In the genomic region with DNA sequence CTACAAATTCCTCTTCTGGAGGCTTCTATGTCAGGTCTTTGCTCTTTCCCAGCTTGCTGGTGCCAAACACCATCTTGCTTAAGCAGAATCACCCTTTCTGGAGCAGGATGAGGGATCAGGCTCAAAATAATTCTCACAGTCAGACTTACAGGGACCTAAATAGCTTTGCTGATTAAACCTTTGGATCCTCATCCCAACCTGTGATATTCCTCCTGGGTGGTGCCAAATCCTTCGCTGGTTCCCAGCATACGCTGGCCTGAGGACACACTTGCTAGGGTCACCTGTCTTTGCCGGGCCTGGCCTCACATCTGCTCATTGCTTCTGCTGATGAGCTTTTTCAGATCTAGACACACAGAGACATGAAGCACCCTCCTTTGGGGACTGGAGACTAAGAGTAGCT, we compare ENCODE assay signal across 15 mouse cellular contexts.
A peak's percentile ranks its signal among the peaks of the same experiment; 100 is the strongest.
DNase-seq lines count a peak whose midpoint lies in the region; ATAC-seq and TF ChIP-seq lines count a peak whose summit lies in the region.
"Had no signal": no experiment of that assay in that cellular context is flagged by ENCODE, and none has a peak within 500 bp of the region (broad histone marks: within the 10 kb centered on the region; RNA-seq: fewer than 3 reads in every experiment).

No protein-coding gene starts in this region.

- H3K4me1 ChIP-seq in heart, embryonic 10.5 days, result peaks cover 70% of the 10 kb centered on the region
- peaks cover 82% of the 10 kb centered on the region for H3K4me1 ChIP-seq in hindbrain, embryonic 13.5 days (replicated peaks)
- H3K4me1 ChIP-seq in liver, postnatal 0 days (ENCODE audit: insufficient read depth), result no peaks in the 10 kb centered on the region
- peaks cover 43% of the 10 kb centered on the region for H3K4me1 ChIP-seq in limb, embryonic 10.5 days

- H3K9ac ChIP-seq in hindbrain, embryonic 13.5 days, result no peak overlapping the region
- no peak overlapping the region for H3K9ac ChIP-seq in liver, postnatal 0 days (replicated peaks)
- H3K9ac ChIP-seq: liver, embryonic 12.5 days; neural tube, embryonic 12.5 days had no signal

- no peak for TF ChIP-seq CTCF in liver, postnatal 0 days (IDR thresholded peaks at IDR 0.05; ENCODE audit: low read depth)

- H3K36me3 ChIP-seq in heart, embryonic 10.5 days, result peaks cover under 1% of the 10 kb centered on the region; the same call in 1 of the 2 replicates
- no peaks in the 10 kb centered on the region for H3K36me3 ChIP-seq in hindbrain, embryonic 13.5 days
- H3K36me3 ChIP-seq in liver, postnatal 0 days (replicated peaks; ENCODE audit: insufficient read depth, low read length), result no peaks in the 10 kb centered on the region
- peaks cover 10% of the 10 kb centered on the region; the same call in 1 of the 2 replicates for H3K36me3 ChIP-seq in limb, embryonic 10.5 days
- H3K36me3 ChIP-seq: neural tube, embryonic 12.5 days had no signal

- no peak overlapping the region for H3K4me2 ChIP-seq in hindbrain, embryonic 13.5 days
- no peak overlapping the region for H3K4me2 ChIP-seq in liver, postnatal 0 days (ENCODE audit: low read depth, low read length)
- H3K4me2 ChIP-seq: liver, embryonic 12.5 days; neural tube, embryonic 12.5 days had no signal

- peak; percentile 30 to 60 for DNase-seq in gastrocnemius, adult 8-10 months (ENCODE audit: low spot score in 2 of 2)
- no peak for DNase-seq in gastrocnemius, postnatal 36 days
- peak; percentile 51 for DNase-seq in brain, adult 2 months (ENCODE audit: low read depth, low spot score)
- DNase-seq in heart, embryonic 10.5 days (ENCODE audit: low spot score), result no peak
- no peak for DNase-seq in liver, postnatal 0 days
- DNase-seq in limb, embryonic 10.5 days (ENCODE audit: low spot score), result no peak
- DNase-seq: adrenal gland, postnatal 14 days; cerebellum, adult 9-11 months; kidney, postnatal 25 days had no signal

- no peaks in the 10 kb centered on the region for H3K27me3 ChIP-seq in heart, embryonic 10.5 days (ENCODE audit: insufficient read depth, poor library complexity, severe bottlenecking)
- no peaks in the 10 kb centered on the region for H3K27me3 ChIP-seq in hindbrain, embryonic 13.5 days
- H3K27me3 ChIP-seq in liver, postnatal 0 days (ENCODE audit: insufficient read depth, low read length), result no peaks in the 10 kb centered on the region
- no peaks in the 10 kb centered on the region; the same call in 1 of the 2 replicates for H3K27me3 ChIP-seq in limb, embryonic 10.5 days (ENCODE audit: low read depth, poor library complexity, severe bottlenecking)
- H3K27me3 ChIP-seq: liver, embryonic 12.5 days; neural tube, embryonic 12.5 days had no signal

- peak overlapping the region; percentile 24; the same call in 1 of the 2 replicates for H3K27ac ChIP-seq in heart, embryonic 10.5 days
- H3K27ac ChIP-seq in hindbrain, embryonic 13.5 days, result peak overlapping the region; percentile 44
- H3K27ac ChIP-seq in liver, postnatal 0 days (ENCODE audit: low read depth), result no peak overlapping the region
- no peak overlapping the region for H3K27ac ChIP-seq in limb, embryonic 10.5 days
- H3K27ac ChIP-seq: liver, embryonic 12.5 days; neural tube, embryonic 12.5 days had no signal

- no peak for ATAC-seq in hindbrain, embryonic 13.5 days (ENCODE audit: low FRiP score)
- ATAC-seq in liver, postnatal 0 days, result no peak
- ATAC-seq: intestine, postnatal 0 days; liver, embryonic 12.5 days; lung, postnatal 0 days had no signal

- no peaks in the 10 kb centered on the region for H3K9me3 ChIP-seq in heart, embryonic 10.5 days
- no peaks in the 10 kb centered on the region for H3K9me3 ChIP-seq in hindbrain, embryonic 13.5 days
- no peaks in the 10 kb centered on the region for H3K9me3 ChIP-seq in liver, postnatal 0 days (ENCODE audit: low read length)
- no peaks in the 10 kb centered on the region for H3K9me3 ChIP-seq in limb, embryonic 10.5 days (replicated peaks)
- H3K9me3 ChIP-seq: liver, embryonic 12.5 days; megakaryocyte, embryonic 14.5 days; neural tube, embryonic 12.5 days had no signal

- intact Hi-C loops in gastrocnemius, postnatal 36 days (cut with DNase I), result no loop called here

- TF ChIP-seq EP300 in liver, postnatal 0 days (IDR thresholded peaks at IDR 0.05; ENCODE audit: low read depth), result no peak

- 73% methylated on average over 3 of the region's 3 CpGs for WGBS in heart, embryonic 10.5 days
- WGBS in hindbrain, embryonic 13.5 days, result 88% methylated on average over 3 of the region's 3 CpGs
- 90% methylated on average over 3 of the region's 3 CpGs for WGBS in liver, postnatal 0 days (ENCODE audit: insufficient replicate concordance)
- 85% methylated on average over 3 of the region's 3 CpGs for WGBS in limb, embryonic 10.5 days

- H3K4me3 ChIP-seq in heart, embryonic 10.5 days, result no peak overlapping the region
- H3K4me3 ChIP-seq in hindbrain, embryonic 13.5 days, result no peak overlapping the region
- no peak overlapping the region for H3K4me3 ChIP-seq in liver, postnatal 0 days (ENCODE audit: low read depth, low read length)
- no peak overlapping the region for H3K4me3 ChIP-seq in limb, embryonic 10.5 days
- H3K4me3 ChIP-seq: liver, embryonic 12.5 days; megakaryocyte, embryonic 14.5 days; neural tube, embryonic 12.5 days had no signal

Comparison
In these comparisons a context has a peak if more than half of its experiments do, and no peak if none do; other contexts are left out.
1. DNase-seq: peak in gastrocnemius, adult 8-10 months (2 of 2) and brain, adult 2 months (single experiment); none in gastrocnemius, postnatal 36 days (0 of 2), heart, embryonic 10.5 days (single experiment), liver, postnatal 0 days (single experiment) and limb, embryonic 10.5 days (single experiment).
2. H3K27ac ChIP-seq: peak in heart, embryonic 10.5 days (single experiment) and hindbrain, embryonic 13.5 days (single experiment); none in liver, postnatal 0 days (single experiment) and limb, embryonic 10.5 days (single experiment).